Mouse (Mus musculus) midbrain, embryonic 14.5 days (tissue): ENCODE results near the gene Immp2l. TPM values are rescaled to one million over a fixed set of nuclear protein-coding genes. Genes with fewer than 3 reads are reported as not detected.
A peak's percentile ranks its signal among the peaks of the same experiment; 100 is the strongest.

Source experiments
- ATAC-seq: fragments of 200-750 bp; cut with Nextera tagmentation; 2 replicates; pipeline ENCODE4 v1.8.0; 2017; ENCODE audit warnings: moderate number of reproducible peaks, moderate library complexity; ENCODE audit not compliant: low FRiP score, low TSS enrichment
- DNase-seq: peaks from one replicate; pipeline ENCODE4 v3.0.0-alpha.2; 2015
- H3K27ac ChIP-seq: fragments of 300-500 bp; sonication (generic); replicated peaks from 2 replicates; pipeline ENCODE4 v1.5.1; 2014; ENCODE audit warnings: mild to moderate bottlenecking, low read depth, low read length, moderate library complexity
- H3K27me3 ChIP-seq: fragments of 300-500 bp; sonication (generic); 2 replicates; pipeline ENCODE4 v1.6.1; 2014; ENCODE audit warnings: low read length, control low read depth, mixed read lengths; ENCODE audit not compliant: control insufficient read depth, insufficient read depth
- H3K36me3 ChIP-seq: fragments of 300-500 bp; sonication (generic); 2 replicates; pipeline ENCODE4 v1.6.1; 2014; ENCODE audit warnings: low read length, control low read depth; ENCODE audit not compliant: control insufficient read depth, insufficient read depth
- H3K4me1 ChIP-seq: fragments of 300-500 bp; sonication (generic); 2 replicates; pipeline ENCODE4 v1.6.1; 2014; ENCODE audit warnings: mild to moderate bottlenecking, antibody characterized with exemption, low read length, control low read depth; ENCODE audit not compliant: control insufficient read depth, insufficient read depth
- H3K4me2 ChIP-seq: fragments of 300-500 bp; sonication (generic); 2 replicates; pipeline ENCODE4 v1.6.1; 2014; ENCODE audit warnings: mild to moderate bottlenecking, low read length, moderate library complexity
- H3K4me3 ChIP-seq: fragments of 300-500 bp; sonication (generic); replicated peaks from 2 replicates; pipeline ENCODE4 v1.5.1; 2014; ENCODE audit warnings: low read depth, low read length
- H3K9ac ChIP-seq: fragments of 300-500 bp; sonication (generic); replicated peaks from 2 replicates; pipeline ENCODE4 v1.6.1; 2014; ENCODE audit warnings: mild to moderate bottlenecking, low read length, moderate library complexity
- H3K9me3 ChIP-seq: fragments of 300-500 bp; sonication (generic); 2 replicates; pipeline ENCODE4 v1.6.1; 2016; ENCODE audit warnings: low read length, control low read depth, mixed read lengths; ENCODE audit not compliant: control insufficient read depth
- WGBS: fragments of 180-500 bp; shearing (Covaris S2); extraction: QIAGEN DNeasy Blood & Tissue Kit; methylation state at CpG from one replicate; pipeline ENCODE4 v1.1.7; 2014; 5-methylcytosine and 5-hydroxymethylcytosine counted together
- polyA plus RNA-seq: library from polyadenylated mRNA; unstranded; fragments of >200 nt; fragmentation: Nextera tagmentation; extraction: Ambion mirVana; gene quantifications from 2 replicates; pipeline ENCODE4 v1.2.1, GENCODE M21; 2014

Immp2l gene
- polyA plus RNA-seq, 1 experiment from 2014 or later = 5.5 TPM

DNA sequence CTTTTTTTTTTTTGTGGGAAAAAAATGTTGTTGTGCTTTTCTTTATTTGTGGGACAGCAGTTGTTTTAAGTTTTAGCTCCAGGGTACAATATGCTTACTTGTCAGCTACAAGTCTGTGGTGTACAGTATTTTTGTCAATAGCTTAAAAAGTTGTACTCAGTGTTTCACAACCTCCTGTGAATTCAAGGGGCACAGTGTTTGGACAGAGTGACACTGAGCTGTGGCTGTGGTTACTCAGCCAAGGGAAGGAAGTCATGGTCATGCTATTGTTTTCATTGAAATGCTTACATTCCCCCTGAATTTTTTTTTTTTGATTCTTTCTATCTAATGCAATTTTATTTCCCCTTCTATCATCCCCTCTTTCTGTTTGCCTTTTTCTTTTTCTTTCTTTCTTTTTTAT lies 159.0 kb downstream of the Immp2l start:
- Histone ChIP-seq H3K27ac (no peak overlapping the region), H3K4me2 (no peak overlapping the region), H3K27me3 (no peaks in the 10 kb centered on the region), H3K36me3 (no peaks in the 10 kb centered on the region), H3K4me1 (no peaks in the 10 kb centered on the region), H3K4me3 (no peak overlapping the region), H3K9ac (no peak overlapping the region), H3K9me3 (no peaks in the 10 kb centered on the region)
- DNase-seq (no peak), ATAC-seq (no peak)

DNA sequence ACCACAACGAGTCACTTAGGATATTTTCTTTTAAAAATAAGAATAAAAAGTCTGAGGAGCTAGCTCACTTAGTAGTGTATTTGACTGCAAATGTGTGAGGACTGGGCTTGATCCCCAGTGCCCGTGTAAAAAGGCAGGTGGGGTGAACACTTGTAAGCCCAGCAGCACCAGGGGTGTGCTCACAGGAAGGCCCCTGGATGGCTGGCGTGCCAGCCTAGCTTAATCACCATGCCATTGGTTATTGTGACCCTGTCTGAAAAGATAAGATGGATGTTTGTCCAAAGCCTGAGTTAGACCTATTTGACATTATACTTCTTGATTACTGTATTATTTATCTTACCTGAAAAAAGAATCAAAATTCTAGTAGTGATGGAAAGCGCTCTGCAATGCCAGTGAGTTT lies 161.2 kb downstream of the Immp2l start:
- Histone ChIP-seq H3K27ac (no peak overlapping the region), H3K4me2 (no peak overlapping the region), H3K36me3 (no peaks in the 10 kb centered on the region), H3K27me3 (no peaks in the 10 kb centered on the region), H3K4me3 (no peak overlapping the region), H3K4me1 (no peaks in the 10 kb centered on the region), H3K9ac (no peak overlapping the region), H3K9me3 (no peaks in the 10 kb centered on the region)
- ATAC-seq (no peak), DNase-seq (no peak)
- 84% methylated on average over 4 of the region's 4 CpGs for WGBS

DNA sequence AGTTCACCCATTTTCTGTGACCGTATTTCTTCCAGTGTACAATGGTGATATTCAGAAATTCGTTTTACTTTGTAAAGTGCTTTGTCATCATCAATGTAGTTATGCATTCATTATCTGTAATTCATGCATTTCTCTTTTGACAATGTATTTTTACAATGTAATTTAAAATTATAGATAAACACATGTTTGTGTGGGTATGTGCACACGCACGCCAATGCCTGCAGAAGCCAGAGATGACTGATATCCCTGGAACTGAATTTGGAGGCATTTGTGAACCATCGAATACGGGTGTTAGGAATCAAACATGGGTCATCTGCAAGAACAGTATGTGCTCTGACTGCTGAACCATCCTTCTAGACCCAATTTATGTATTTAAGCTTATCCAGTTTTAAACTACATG lies 161.6 kb downstream of the Immp2l start:
- H3K27ac ChIP-seq = no peak overlapping the region
- no peak overlapping the region for H3K9ac ChIP-seq
- no peaks in the 10 kb centered on the region for H3K4me1 ChIP-seq
- H3K9me3 ChIP-seq = no peaks in the 10 kb centered on the region
- no peaks in the 10 kb centered on the region for H3K27me3 ChIP-seq
- H3K4me3 ChIP-seq = no peak overlapping the region
- H3K36me3 ChIP-seq = no peaks in the 10 kb centered on the region
- no peak for DNase-seq
- 95% methylated on average over 6 of the region's 6 CpGs for WGBS
- H3K4me2 ChIP-seq = no peak overlapping the region
- no peak for ATAC-seq

DNA sequence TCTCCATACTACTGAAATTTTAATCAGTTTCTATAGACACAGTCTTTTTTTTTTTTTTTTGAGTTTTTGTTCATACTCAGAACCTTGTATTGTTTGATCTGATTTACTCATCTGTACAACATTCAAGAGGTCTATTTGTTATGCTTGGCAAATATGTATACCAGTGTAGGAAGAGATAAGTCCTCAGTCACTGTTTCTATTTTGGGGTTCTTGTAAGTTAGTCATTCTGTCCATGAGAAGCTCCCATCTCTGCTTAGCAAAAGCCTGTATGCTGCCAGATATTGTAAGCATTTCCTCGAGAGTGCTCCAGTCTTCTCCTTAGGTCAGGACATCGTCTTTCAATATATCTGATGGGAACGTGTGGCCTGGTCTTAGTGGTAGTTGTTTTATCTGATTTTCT lies 168.9 kb downstream of the Immp2l start:
- ATAC-seq (no peak), DNase-seq (no peak)
- H3K9ac ChIP-seq = no peak overlapping the region
- H3K27ac ChIP-seq = no peak overlapping the region
- no peaks in the 10 kb centered on the region for H3K36me3 ChIP-seq
- no peaks in the 10 kb centered on the region for H3K9me3 ChIP-seq
- H3K4me1 ChIP-seq = no peaks in the 10 kb centered on the region
- H3K4me2 ChIP-seq = no peak overlapping the region
- H3K27me3 ChIP-seq = no peaks in the 10 kb centered on the region
- H3K4me3 ChIP-seq = no peak overlapping the region
- 92% methylated on average over 3 of the region's 3 CpGs for WGBS

DNA sequence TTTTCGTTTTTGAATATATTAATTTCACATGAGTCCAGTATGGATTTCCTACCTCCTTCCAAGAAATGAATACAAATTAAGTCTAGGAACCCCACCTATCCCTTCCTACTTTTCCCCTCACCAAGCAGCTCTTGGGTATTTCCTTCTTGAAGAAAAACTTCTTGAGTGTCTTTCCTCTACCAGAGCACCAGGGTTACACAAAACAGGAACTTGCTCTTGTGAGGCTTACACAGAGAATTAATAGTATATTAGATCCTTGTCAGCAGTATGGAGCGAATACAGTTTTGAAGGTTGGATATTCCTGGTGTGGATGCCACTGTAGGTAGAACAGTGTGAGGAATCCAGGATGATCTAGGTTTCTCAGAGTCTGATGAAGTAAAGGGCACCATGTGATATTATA lies 172.5 kb downstream of the Immp2l start:
- Histone ChIP-seq H3K9me3 (no peaks in the 10 kb centered on the region), H3K27me3 (no peaks in the 10 kb centered on the region), H3K9ac (no peak overlapping the region), H3K4me3 (no peak overlapping the region), H3K27ac (no peak overlapping the region), H3K4me1 (no peaks in the 10 kb centered on the region), H3K36me3 (no peaks in the 10 kb centered on the region), H3K4me2 (no peak overlapping the region)
- ATAC-seq (no peak), DNase-seq (no peak)
- 91% methylated on average over 2 of the region's 2 CpGs for WGBS

DNA sequence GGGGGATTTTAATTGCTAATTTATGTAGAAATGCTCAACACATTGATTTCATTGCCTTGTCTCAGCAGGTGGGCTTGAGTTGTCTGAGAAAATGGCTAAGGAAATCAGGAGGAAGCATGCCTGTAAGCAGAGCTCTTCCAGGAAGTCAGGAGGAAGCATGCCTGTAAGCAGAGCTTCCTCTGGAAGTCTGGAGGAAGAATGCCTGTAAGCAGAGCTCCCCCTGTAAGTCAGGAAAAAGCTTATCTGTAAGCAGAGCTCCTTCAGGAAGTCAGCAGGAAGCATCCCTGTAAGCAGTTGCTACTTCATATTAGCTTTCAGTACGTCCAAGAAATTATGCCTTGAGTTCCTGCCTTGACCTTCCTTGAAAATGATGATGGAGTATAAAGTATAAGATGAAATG lies 191.3 kb downstream of the Immp2l start:
- H3K4me1 ChIP-seq = no peaks in the 10 kb centered on the region
- no peaks in the 10 kb centered on the region for H3K36me3 ChIP-seq
- no peak overlapping the region for H3K4me2 ChIP-seq
- DNase-seq = no peak
- no peak for ATAC-seq
- no peak overlapping the region for H3K9ac ChIP-seq
- 75% methylated on average over 1 of the region's 1 CpGs for WGBS
- H3K9me3 ChIP-seq = no peaks in the 10 kb centered on the region
- no peak overlapping the region for H3K4me3 ChIP-seq
- H3K27ac ChIP-seq = no peak overlapping the region
- H3K27me3 ChIP-seq = no peaks in the 10 kb centered on the region

DNA sequence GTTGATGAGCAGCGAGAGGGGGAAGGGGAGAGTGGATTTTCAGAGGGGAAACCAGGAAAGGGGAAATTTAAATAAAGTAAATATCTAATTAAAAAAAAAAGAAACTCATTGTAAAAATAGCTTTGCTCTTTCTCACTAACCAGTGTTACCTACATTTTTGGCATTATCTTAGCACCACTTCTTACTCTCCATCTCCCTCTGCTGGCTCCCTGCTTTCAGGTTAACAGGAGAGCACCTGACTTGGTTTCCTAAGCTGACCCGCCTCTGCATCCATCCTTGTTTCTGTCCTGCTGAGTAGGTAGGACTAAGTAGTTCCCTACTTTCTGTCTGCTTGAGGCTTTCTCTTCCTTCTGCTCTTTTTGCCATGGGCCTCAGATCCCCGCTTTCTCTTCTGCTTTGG lies 198.0 kb downstream of the Immp2l start:
- Histone ChIP-seq H3K36me3 (no peaks in the 10 kb centered on the region), H3K4me2 (no peak overlapping the region), H3K4me3 (no peak overlapping the region), H3K9me3 (no peaks in the 10 kb centered on the region), H3K27me3 (no peaks in the 10 kb centered on the region), H3K4me1 (no peaks in the 10 kb centered on the region), H3K9ac (no peak overlapping the region), H3K27ac (no peak overlapping the region)
- WGBS = 68% methylated on average over 3 of the region's 3 CpGs
- DNase-seq (no peak), ATAC-seq (no peak)

DNA sequence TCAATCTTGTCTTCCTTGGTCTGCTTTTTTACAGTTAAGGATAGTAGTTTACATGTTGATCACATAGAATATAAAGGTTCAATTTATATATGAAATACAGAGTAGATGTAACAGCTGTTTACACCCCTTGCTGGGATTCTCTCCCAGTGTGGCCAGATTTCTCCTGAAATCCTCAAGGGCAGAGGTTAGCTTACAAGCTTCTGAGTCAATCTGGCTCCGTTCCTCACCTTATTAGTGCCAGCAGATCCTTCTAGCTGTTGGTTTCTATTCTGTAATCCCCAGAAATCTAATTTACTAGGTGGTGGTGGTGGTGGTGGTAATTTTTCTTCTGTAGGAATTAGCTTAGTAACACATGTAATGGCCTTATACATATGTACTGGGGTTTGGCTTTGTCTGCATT lies 199.8 kb downstream of the Immp2l start:
- no peaks in the 10 kb centered on the region for H3K27me3 ChIP-seq
- H3K4me3 ChIP-seq = no peak overlapping the region
- WGBS = 80% methylated on average over 1 of the region's 1 CpGs
- DNase-seq (no peak), ATAC-seq (no peak)
- no peaks in the 10 kb centered on the region for H3K9me3 ChIP-seq
- H3K9ac ChIP-seq = no peak overlapping the region
- H3K27ac ChIP-seq = no peak overlapping the region
- no peak overlapping the region for H3K4me2 ChIP-seq
- H3K4me1 ChIP-seq = no peaks in the 10 kb centered on the region
- no peaks in the 10 kb centered on the region for H3K36me3 ChIP-seq

DNA sequence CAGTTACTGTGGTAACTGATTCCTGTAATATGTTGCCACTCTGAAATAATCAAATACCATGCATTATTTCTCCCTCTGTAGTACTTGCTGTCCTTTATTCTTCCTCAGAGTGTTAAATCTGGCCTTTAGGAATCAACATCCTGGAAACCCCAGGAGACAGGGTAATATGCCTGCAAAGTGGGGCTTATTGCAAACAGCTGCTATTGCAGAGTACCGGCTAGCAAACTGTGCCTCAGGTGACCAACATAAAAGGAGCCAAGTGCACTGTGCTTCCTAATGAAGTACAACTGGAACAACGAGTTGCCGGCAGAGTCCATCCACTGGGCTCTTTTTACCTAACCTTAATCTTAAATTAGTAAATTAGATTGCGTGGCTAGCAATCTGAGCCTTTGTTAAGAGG lies 200.6 kb downstream of the Immp2l start:
- Histone ChIP-seq H3K27me3 (no peaks in the 10 kb centered on the region), H3K9ac (no peak overlapping the region), H3K4me3 (no peak overlapping the region), H3K36me3 (no peaks in the 10 kb centered on the region), H3K27ac (no peak overlapping the region; the same call in 1 of the 2 replicates), H3K4me2 (no peak overlapping the region), H3K4me1 (no peaks in the 10 kb centered on the region), H3K9me3 (no peaks in the 10 kb centered on the region)
- ATAC-seq (no peak), DNase-seq (peak; percentile 40)
- 43% methylated on average over 4 of the region's 4 CpGs for WGBS
